Mouse (Mus musculus) G1E-ER4 (cell line): ENCODE data around the gene Mgat4d. TPM values are rescaled to one million over a fixed set of nuclear protein-coding genes. Genes with fewer than 3 reads are reported as not detected.

Experiments used
- GATA1 ChIP-seq: IDR thresholded peaks from one replicate; pipeline ENCODE4 v1.8.0; 2012; ENCODE audit warnings: low read length, inconsistent platforms
- polyA plus RNA-seq: library from polyadenylated mRNA; stranded (reverse); fragments of >175 nt; gene quantifications from 2 replicates; pipeline ENCODE4 v1.2.3, GENCODE M21; 2012

Mgat4d gene
- polyA plus RNA-seq, 1 experiment: not detected

DNA sequence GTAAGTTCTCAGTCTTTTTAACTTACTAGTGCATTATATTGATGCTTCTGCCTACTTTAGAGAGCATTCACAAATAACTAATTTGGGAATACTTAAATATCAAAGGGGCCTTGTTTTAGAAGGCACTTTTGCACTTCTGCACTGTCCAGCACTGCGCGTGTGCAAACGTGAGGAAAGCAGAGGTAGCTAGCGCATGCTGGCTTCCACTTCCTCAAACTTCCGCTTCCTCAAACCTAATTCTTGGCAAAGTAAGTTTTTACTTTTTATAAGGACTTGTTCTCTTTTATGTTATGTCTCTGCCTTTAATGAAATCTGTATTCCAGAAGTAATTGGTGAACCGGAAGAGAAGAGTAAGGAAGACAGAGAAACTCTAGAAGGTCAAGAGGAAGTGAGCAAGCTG lies 76.9 kb downstream of the Mgat4d start:
- TF ChIP-seq GATA1: no peak

DNA sequence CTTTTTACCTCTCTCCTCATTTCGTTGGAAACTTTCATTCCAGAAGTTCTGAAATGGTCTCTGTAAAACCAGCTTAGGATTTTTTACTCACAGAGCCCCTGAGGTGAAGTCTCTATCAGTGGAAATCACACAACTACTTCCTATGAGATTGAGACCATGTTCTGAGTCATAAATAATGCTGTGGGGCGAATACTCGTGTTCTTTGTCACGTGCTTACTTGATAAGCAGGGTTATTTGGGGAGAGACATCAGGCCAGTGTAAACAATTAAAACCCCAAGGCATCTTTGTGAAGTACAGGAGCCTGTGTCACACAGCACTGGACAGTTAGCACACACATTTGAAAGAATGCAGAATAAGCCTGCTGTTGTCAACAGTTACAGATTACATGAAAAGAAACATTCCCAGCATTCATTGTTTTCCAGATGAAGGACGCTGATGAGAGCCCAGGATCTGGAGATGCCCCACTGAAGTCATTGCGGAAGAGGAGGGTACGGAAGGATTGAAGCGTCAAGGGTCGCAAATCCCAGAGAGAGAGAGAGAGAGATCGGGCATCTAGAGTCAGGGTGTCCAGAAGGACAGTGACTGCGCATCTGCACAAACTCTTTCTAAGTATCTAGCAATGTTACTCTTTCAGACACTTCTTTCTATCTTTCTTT lies 78.0 kb downstream of the Mgat4d start:
- no peak for TF ChIP-seq GATA1

DNA sequence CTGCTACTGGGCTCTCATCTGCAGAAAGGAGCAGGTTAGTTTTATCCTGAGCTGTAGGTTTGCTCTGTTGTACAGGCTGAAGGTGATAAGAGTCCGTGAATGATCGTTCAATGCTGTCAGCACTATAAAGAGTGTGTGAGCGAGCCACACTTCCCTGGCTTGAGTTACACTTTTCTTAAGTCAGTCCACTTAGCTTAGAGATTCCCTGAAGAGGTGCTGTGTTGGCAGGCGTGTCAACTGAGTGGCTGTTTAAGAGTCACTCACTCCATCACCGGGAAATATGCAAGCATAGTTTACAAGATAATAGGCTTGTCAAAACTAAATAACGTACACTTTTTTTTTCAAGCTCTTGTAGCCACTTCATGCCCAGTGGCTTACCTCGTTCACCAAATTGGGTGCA lies 78.7 kb downstream of the Mgat4d start:
- TF ChIP-seq GATA1: no peak

DNA sequence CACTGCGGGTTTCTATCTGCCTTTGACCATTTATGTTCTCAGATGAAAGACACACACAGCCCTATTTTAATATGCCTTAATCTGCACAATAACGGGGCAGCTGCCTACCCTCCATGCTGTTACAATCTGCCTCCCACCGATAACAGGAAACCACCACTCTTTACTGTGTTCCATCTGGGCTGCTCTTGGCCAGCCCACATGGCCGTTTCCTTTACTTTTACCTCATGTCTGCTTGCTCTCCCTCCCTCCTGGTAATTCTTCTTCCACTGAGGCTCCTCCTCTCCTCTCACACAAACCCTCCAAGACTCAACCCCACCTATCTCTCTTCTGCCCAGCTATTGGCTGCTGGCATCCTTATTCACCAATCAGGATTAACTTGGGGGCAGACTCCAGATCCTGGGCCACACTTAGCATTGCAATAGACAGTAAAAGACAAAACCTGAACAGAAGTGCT lies 80.8 kb downstream of the Mgat4d start:
- TF ChIP-seq GATA1: peak; percentile 30

Other genes starting within 250 kb of the Mgat4d start
- gene Tbc1d9, start 183.1 kb upstream of the Mgat4d start, polyA plus RNA-seq: 0.01 TPM in 1 of 2 replicates, not detected in the other
- gene Gm10645, start 182.3 kb upstream of the Mgat4d start, polyA plus RNA-seq: not detected in 2 replicates
- gene Ucp1, start 58.1 kb upstream of the Mgat4d start, polyA plus RNA-seq: not detected in 2 replicates
- gene Elmod2, start 16.0 kb upstream of the Mgat4d start, polyA plus RNA-seq: 0.14 and 0.22 TPM in 2 replicates
- gene Clgn, start 41.4 kb downstream of the Mgat4d start, polyA plus RNA-seq: not detected in 2 replicates
- 1.4 and 1.8 TPM in 2 replicates for gene Scoc, start 109.9 kb downstream of the Mgat4d start, polyA plus RNA-seq
- gene Olfr370, start 187.3 kb downstream of the Mgat4d start, polyA plus RNA-seq: not detected in 2 replicates
- gene Ndufb7, start 218.2 kb downstream of the Mgat4d start, polyA plus RNA-seq: 277 and 338 TPM in 2 replicates